ENCODE assay signal across 24 mouse cellular contexts in the genomic region with DNA sequence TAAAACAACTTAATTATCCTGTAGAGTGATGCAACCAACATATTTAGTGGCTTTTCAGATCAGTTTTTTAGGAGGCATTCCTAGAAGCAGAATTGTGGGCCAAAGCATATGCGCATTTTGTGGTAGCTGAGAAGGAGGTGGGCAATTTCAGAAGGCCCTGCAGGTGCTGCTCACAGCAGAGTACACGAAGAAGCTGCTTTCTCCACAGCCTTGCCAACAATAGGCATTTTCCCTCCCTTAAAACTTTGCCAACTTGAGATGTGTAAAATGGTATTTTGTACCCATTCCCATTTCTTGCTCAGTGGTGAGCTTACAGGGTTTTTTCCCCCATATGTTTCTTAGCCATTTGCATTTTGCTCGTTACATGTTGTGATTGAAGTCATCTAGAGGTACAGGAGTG.
DNase-seq lines count a peak whose midpoint lies in the region; ATAC-seq lines count a peak whose summit lies in the region.
"Had no signal": no experiment of that assay in that cellular context is flagged by ENCODE, and none has a peak within 500 bp of the region (broad histone marks: within the 10 kb centered on the region; RNA-seq: fewer than 3 reads in every experiment).

No protein-coding gene starts in this region.

- H3K27me3 ChIP-seq in forebrain, embryonic 15.5 days, result no peaks in the 10 kb centered on the region
- no peaks in the 10 kb centered on the region for H3K27me3 ChIP-seq in forebrain, embryonic 11.5 days (ENCODE audit: control insufficient read depth, insufficient read depth, low read length)
- H3K27me3 ChIP-seq: CH12.LX; embryonic facial prominence, embryonic 12.5 days; forebrain, embryonic 12.5 days; Patski had no signal

- no peak for ATAC-seq in forebrain, embryonic 15.5 days (replicated peaks)
- no peak for ATAC-seq in forebrain, embryonic 11.5 days (replicated peaks; ENCODE audit: low FRiP score)
- ATAC-seq in frontal cortex, adult (ENCODE audit: low TSS enrichment), result peak; percentile 58
- ATAC-seq: activated CD4-positive, CD25-positive, alpha-beta regulatory T cell, adult 4 months; CD4-positive, CD25-positive, alpha-beta regulatory T cell, adult 4 months; forebrain, embryonic 14.5 days; Patski had no signal

- no peaks in the 10 kb centered on the region for H3K36me3 ChIP-seq in forebrain, embryonic 15.5 days
- no peaks in the 10 kb centered on the region for H3K36me3 ChIP-seq in forebrain, embryonic 11.5 days (ENCODE audit: control insufficient read depth, insufficient read depth, low read length)
- H3K36me3 ChIP-seq: embryonic facial prominence, embryonic 10.5 days; embryonic facial prominence, embryonic 12.5 days; forebrain, embryonic 12.5 days; G1E had no signal

- H3K9me3 ChIP-seq in forebrain, embryonic 15.5 days, result no peaks in the 10 kb centered on the region
- H3K9me3 ChIP-seq in forebrain, embryonic 11.5 days (ENCODE audit: control insufficient read depth, low read length), result no peaks in the 10 kb centered on the region
- H3K9me3 ChIP-seq: embryonic facial prominence, embryonic 10.5 days; embryonic facial prominence, embryonic 12.5 days; forebrain, embryonic 12.5 days; G1E had no signal

- no peak overlapping the region for H3K4me2 ChIP-seq in forebrain, embryonic 15.5 days (replicated peaks)
- no peak overlapping the region for H3K4me2 ChIP-seq in forebrain, embryonic 11.5 days (ENCODE audit: low read depth, low read length, severe bottlenecking)
- H3K4me2 ChIP-seq: embryonic facial prominence, embryonic 12.5 days; forebrain, embryonic 12.5 days had no signal

- no peak overlapping the region for H3K4me3 ChIP-seq in forebrain, embryonic 15.5 days
- no peak overlapping the region for H3K4me3 ChIP-seq in forebrain, embryonic 11.5 days (ENCODE audit: low read depth, low read length)
- H3K4me3 ChIP-seq: embryonic facial prominence, embryonic 10.5 days; embryonic facial prominence, embryonic 12.5 days; forebrain, embryonic 12.5 days had no signal

- no peak overlapping the region for H3K9ac ChIP-seq in forebrain, embryonic 15.5 days (replicated peaks)
- H3K9ac ChIP-seq in forebrain, embryonic 11.5 days (ENCODE audit: low read length), result no peak overlapping the region
- H3K9ac ChIP-seq: embryonic facial prominence, embryonic 12.5 days; forebrain, embryonic 12.5 days had no signal

- H3K27ac ChIP-seq in forebrain, embryonic 15.5 days (replicated peaks), result peak overlapping the region; percentile 54; the same call in 1 of the 2 replicates
- H3K27ac ChIP-seq in forebrain, embryonic 11.5 days (ENCODE audit: low read depth, low read length), result no peak overlapping the region
- H3K27ac ChIP-seq: embryonic facial prominence, embryonic 10.5 days; embryonic facial prominence, embryonic 12.5 days; forebrain, embryonic 12.5 days had no signal

- no peak for DNase-seq in forebrain, embryonic 11.5 days (ENCODE audit: low spot score)
- DNase-seq in frontal cortex, postnatal 14 days (ENCODE audit: low spot score in 2 of 2), result no peak
- DNase-seq in brain, adult 2 months (ENCODE audit: low read depth, low spot score), result peak; percentile 73
- no peak for DNase-seq in kidney, adult 11 months
- DNase-seq: adrenal gland, adult 8-10 months; adrenal gland, postnatal 14 days; adrenal gland, postnatal 36 days; B cell, adult 2 months; cerebellum, adult 11-12 months; cerebellum, adult 2 months; cerebellum, adult 9-10 months; cerebellum, postnatal 10 days; cerebellum, postnatal 25 days had no signal

- WGBS in forebrain, embryonic 15.5 days, result 41% methylated on average over 3 of the region's 3 CpGs
- 76% methylated on average over 3 of the region's 3 CpGs for WGBS in forebrain, embryonic 11.5 days

- 0 out of 2 replicates have a peak, but pooled peaks cover 6% of the 10 kb centered on the region for H3K4me1 ChIP-seq in forebrain, embryonic 15.5 days
- H3K4me1 ChIP-seq in forebrain, embryonic 11.5 days (replicated peaks; ENCODE audit: control insufficient read depth, insufficient read depth, low read length), result no peaks in the 10 kb centered on the region
- H3K4me1 ChIP-seq: embryonic facial prominence, embryonic 10.5 days; embryonic facial prominence, embryonic 12.5 days; forebrain, embryonic 12.5 days had no signal
